Mouse (Mus musculus) liver, adult 2 months (tissue): ENCODE measurements around the gene Igf2bp3. TPM values are rescaled to one million over a fixed set of nuclear protein-coding genes. Genes with fewer than 3 reads are reported as not detected.

Source experiments
- DNase-seq: peaks from one replicate; pipeline ENCODE4 v3.0.0-alpha.2; 2011; ENCODE audit warnings: low read depth, low spot score; ENCODE audit errors: extremely low read depth
- H3K27ac ChIP-seq: fragments of 200-500 bp; replicated peaks from 2 replicates; pipeline ENCODE4 v1.5.1; 2012; ENCODE audit warnings: low read depth, mild to moderate bottlenecking, control low read depth, inconsistent platforms, low read length; ENCODE audit not compliant: insufficient read depth
- H3K27me3 ChIP-seq: fragments of 200-500 bp; 2 replicates; pipeline ENCODE4 v1.6.1; 2012; ENCODE audit warnings: mild to moderate bottlenecking, moderate library complexity, low read length, inconsistent platforms; ENCODE audit not compliant: control insufficient read depth, insufficient read depth
- H3K36me3 ChIP-seq: fragments of 200-500 bp; 2 replicates; pipeline ENCODE4 v1.6.1; 2012; ENCODE audit warnings: low read length, inconsistent platforms; ENCODE audit not compliant: control insufficient read depth, insufficient read depth
- H3K4me1 ChIP-seq: fragments of 200-500 bp; 2 replicates; pipeline ENCODE4 v1.6.1; 2011; ENCODE audit warnings: low read length; ENCODE audit not compliant: control insufficient read depth, insufficient read depth
- H3K4me3 ChIP-seq: fragments of 200-500 bp; 2 replicates; pipeline ENCODE4 v1.5.1; 2011; ENCODE audit warnings: low read depth, mild to moderate bottlenecking, control low read depth, low read length, moderate library complexity; ENCODE audit not compliant: insufficient read depth
- H3K79me2 ChIP-seq: fragments of 200-500 bp; 2 replicates; pipeline ENCODE4 v1.6.1; 2012; ENCODE audit warnings: inconsistent platforms, mild to moderate bottlenecking, low read length, moderate library complexity; ENCODE audit not compliant: control insufficient read depth, insufficient read depth
- H3K9ac ChIP-seq: fragments of 200-500 bp; 2 replicates; pipeline ENCODE4 v1.6.1; 2012; ENCODE audit warnings: low read depth, mild to moderate bottlenecking, control low read depth, inconsistent platforms, low read length
- CTCF ChIP-seq: fragments of 200-500 bp; IDR thresholded peaks from 2 replicates; pipeline ENCODE4 v1.5.1; 2011; ENCODE audit warnings: low read depth, low read length, control low read depth
- POLR2A ChIP-seq: fragments of 200-500 bp; IDR thresholded peaks from 2 replicates; pipeline ENCODE4 v1.6.1; 2011; ENCODE audit warnings: low read length, control low read depth; ENCODE audit not compliant: insufficient read depth; ENCODE audit errors: extremely low read depth
- WGBS: fragments of 180-500 bp; shearing (Covaris S2); methylation state at CpG from one replicate; pipeline ENCODE4 v1.1.7; 2018; 5-methylcytosine and 5-hydroxymethylcytosine counted together
- polyA plus RNA-seq: library from polyadenylated mRNA; depleted of rRNA; stranded (reverse); fragments of >200 nt; gene quantifications from 2 replicates; pipeline ENCODE4 v1.2.3, GENCODE M21; 2012
- total RNA-seq: library from RNA; depleted of rRNA; stranded (reverse); fragments of >200 nt; gene quantifications from 2 replicates; pipeline ENCODE4 v1.2.3, GENCODE M21; 2014

The Igf2bp3 gene
- total and polyA plus RNA-seq, 2 experiments, result 0.21 to 0.46 TPM

GRCm38 (mm10) chr6:49057053-49058021, 157.4 kb downstream of the Igf2bp3 start:
- TF ChIP-seq POLR2A, result no peak
- peak; percentile 88 for TF ChIP-seq CTCF
- peak; percentile 45 for DNase-seq

GRCm38 (mm10) chr6:49056009-49056408, 158.7 kb downstream of the Igf2bp3 start:
- Histone ChIP-seq H3K79me2 (no peaks in the 10 kb centered on the region), H3K4me3 (no peak overlapping the region), H3K36me3 (no peaks in the 10 kb centered on the region), H3K4me1 (no peaks in the 10 kb centered on the region), H3K27me3 (no peaks in the 10 kb centered on the region), H3K9ac (no peak overlapping the region), H3K27ac (no peak overlapping the region)
- TF ChIP-seq CTCF (no peak), POLR2A (no peak)
- DNase-seq, result no peak
- 89% methylated on average over 9 of the region's 9 CpGs for WGBS

More at GRCm38 (mm10) chr6:49057053-49058021, 157.4 kb downstream of the Igf2bp3 start:
- 30% methylated on average over 8 of the region's 8 CpGs for WGBS
- Histone ChIP-seq H3K4me1 (no peaks in the 10 kb centered on the region), H3K27me3 (no peaks in the 10 kb centered on the region), H3K79me2 (no peaks in the 10 kb centered on the region), H3K4me3 (no peak overlapping the region), H3K27ac (no peak overlapping the region), H3K36me3 (no peaks in the 10 kb centered on the region), H3K9ac (no peak overlapping the region)

- Histone ChIP-seq H3K27ac (no peak overlapping the region), H3K9ac (no peak overlapping the region), H3K27me3 (no peaks in the 10 kb centered on the region), H3K79me2 (no peaks in the 10 kb centered on the region), H3K4me3 (no peak overlapping the region), H3K4me1 (no peaks in the 10 kb centered on the region), H3K36me3 (no peaks in the 10 kb centered on the region)
- no peak for DNase-seq
- no peak for TF ChIP-seq POLR2A
- TF ChIP-seq CTCF, result no peak
- 74% methylated on average over 7 of the region's 7 CpGs for WGBS
Measured at GRCm38 (mm10) chr6:49055256-49055733, 159.5 kb downstream of the Igf2bp3 start.

GRCm38 (mm10) chr6:49052191-49052590, 162.6 kb downstream of the Igf2bp3 start:
- WGBS, result 73% methylated on average over 5 of the region's 5 CpGs
- no peak for TF ChIP-seq POLR2A
- TF ChIP-seq CTCF, result no peak
- no peaks in the 10 kb centered on the region for H3K36me3 ChIP-seq
- H3K27me3 ChIP-seq, result no peaks in the 10 kb centered on the region
- no peaks in the 10 kb centered on the region for H3K79me2 ChIP-seq
- H3K4me1 ChIP-seq, result no peaks in the 10 kb centered on the region
- no peak for DNase-seq
- H3K4me3 ChIP-seq, result no peak overlapping the region
- H3K27ac ChIP-seq, result no peak overlapping the region
- H3K9ac ChIP-seq, result no peak overlapping the region

- 83% methylated on average over 11 of the region's 11 CpGs for WGBS
- TF ChIP-seq POLR2A (no peak), CTCF (no peak)
Measured at GRCm38 (mm10) chr6:49050677-49051410, 163.9 kb downstream of the Igf2bp3 start.

More at GRCm38 (mm10) chr6:49050677-49051410, 163.9 kb downstream of the Igf2bp3 start:
- Histone ChIP-seq H3K4me3 (no peak overlapping the region), H3K36me3 (no peaks in the 10 kb centered on the region), H3K27me3 (no peaks in the 10 kb centered on the region), H3K27ac (no peak overlapping the region), H3K9ac (no peak overlapping the region), H3K4me1 (no peaks in the 10 kb centered on the region), H3K79me2 (no peaks in the 10 kb centered on the region)
- no peak for DNase-seq
